Mouse (Mus musculus) neural tube, embryonic 15.5 days (tissue): Measurements from ENCODE around the gene Stambp. TPM values are rescaled to one million over a fixed set of nuclear protein-coding genes. Genes with fewer than 3 reads are reported as not detected.

Source experiments
- ATAC-seq: fragments of 200-750 bp; cut with Nextera tagmentation; 2 replicates; pipeline ENCODE4 v1.8.0; 2017; ENCODE audit warnings: mild to moderate bottlenecking, moderate TSS enrichment, moderate library complexity; ENCODE audit not compliant: low FRiP score
- H3K27ac ChIP-seq: fragments of 300-500 bp; sonication (generic); replicated peaks from 2 replicates; pipeline ENCODE4 v1.5.1; 2015; ENCODE audit warnings: mild to moderate bottlenecking, inconsistent platforms
- H3K27me3 ChIP-seq: fragments of 300-500 bp; sonication (generic); replicated peaks from 2 replicates; pipeline ENCODE4 v1.6.1; 2015; ENCODE audit warnings: inconsistent platforms
- H3K36me3 ChIP-seq: fragments of 300-500 bp; sonication (generic); 2 replicates; pipeline ENCODE4 v1.6.1; 2015; ENCODE audit warnings: inconsistent platforms
- H3K4me1 ChIP-seq: fragments of 300-500 bp; sonication (generic); 2 replicates; pipeline ENCODE4 v1.6.1; 2015; ENCODE audit warnings: inconsistent platforms
- H3K4me2 ChIP-seq: fragments of 300-500 bp; sonication (generic); 2 replicates; pipeline ENCODE4 v1.6.1; 2015; ENCODE audit warnings: inconsistent platforms, mild to moderate bottlenecking, moderate library complexity
- H3K4me3 ChIP-seq: fragments of 300-500 bp; sonication (generic); replicated peaks from 2 replicates; pipeline ENCODE4 v1.5.1; 2015; ENCODE audit warnings: mild to moderate bottlenecking, inconsistent platforms
- H3K9ac ChIP-seq: fragments of 300-500 bp; sonication (generic); replicated peaks from 2 replicates; pipeline ENCODE4 v1.6.1; 2015; ENCODE audit warnings: mild to moderate bottlenecking, inconsistent platforms
- H3K9me3 ChIP-seq: fragments of 300-500 bp; sonication (generic); replicated peaks from 2 replicates; pipeline ENCODE4 v1.6.1; 2016; ENCODE audit warnings: inconsistent platforms
- WGBS: fragments of 180-500 bp; shearing (Covaris S2); methylation state at CpG from one replicate; pipeline ENCODE4 v1.1.7; 2015; ENCODE audit warnings: mixed read lengths; 5-methylcytosine and 5-hydroxymethylcytosine counted together
- polyA plus RNA-seq: library from polyadenylated mRNA; unstranded; fragments of >200 nt; fragmentation: Nextera tagmentation; extraction: Ambion mirVana; gene quantifications from 2 replicates; pipeline ENCODE4 v1.2.1, GENCODE M21; 2015

Gene Stambp
- polyA plus RNA-seq, 1 experiment from 2014 or later = 60.2 TPM

DNA sequence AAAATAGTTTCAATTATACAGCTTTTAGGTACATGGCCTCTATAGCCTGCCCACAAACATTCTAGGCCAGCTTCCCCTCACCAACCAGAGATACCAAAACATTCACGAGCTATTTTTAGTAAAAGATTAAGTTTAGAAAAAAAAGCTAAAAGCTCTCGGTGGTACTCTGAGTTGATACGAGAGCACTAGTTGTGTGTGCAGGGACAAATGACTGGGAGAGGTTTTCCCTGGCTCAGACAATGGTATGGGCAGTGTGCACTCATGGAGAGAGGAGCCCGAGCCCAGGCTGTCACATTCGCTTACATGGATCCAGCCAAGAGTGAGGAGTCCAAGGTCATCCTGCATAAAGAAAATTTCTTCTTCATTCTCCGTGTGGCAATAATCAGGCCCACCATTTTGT, 16.6 kb downstream of the Stambp start:
- no peak overlapping the region for H3K4me2 ChIP-seq
- no peaks in the 10 kb centered on the region for H3K27me3 ChIP-seq
- H3K27ac ChIP-seq = no peak overlapping the region
- peaks cover 82% of the 10 kb centered on the region for H3K36me3 ChIP-seq
- H3K9me3 ChIP-seq = no peaks in the 10 kb centered on the region
- 91% methylated on average over 6 of the region's 6 CpGs for WGBS
- no peak for ATAC-seq
- H3K9ac ChIP-seq = no peak overlapping the region
- no peak overlapping the region for H3K4me3 ChIP-seq
- H3K4me1 ChIP-seq = no peaks in the 10 kb centered on the region

GRCm38 (mm10) chr6:83548346-83548745, 24.2 kb downstream of the Stambp start:
- peaks cover 44% of the 10 kb centered on the region for H3K36me3 ChIP-seq
- no peak for ATAC-seq

DNA sequence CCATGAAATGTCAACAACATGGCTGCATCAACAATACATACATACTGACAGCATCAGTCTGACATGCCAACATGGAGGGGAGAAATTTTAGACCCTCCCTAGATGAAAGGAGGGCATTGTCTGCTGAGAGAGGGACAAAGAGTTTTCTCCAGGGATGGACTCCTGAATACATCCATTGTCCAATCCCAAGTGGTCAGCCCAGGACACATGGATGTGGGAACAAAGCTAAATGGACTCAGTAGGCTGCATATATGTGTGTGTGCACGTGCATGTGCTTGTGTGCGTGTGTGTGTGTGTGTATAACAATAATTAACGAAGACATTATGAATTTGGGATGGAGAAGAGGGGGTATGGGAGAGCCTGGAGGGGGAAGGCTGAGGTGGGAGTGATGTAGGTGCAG, 26.8 kb downstream of the Stambp start:
- H3K36me3 ChIP-seq = peaks cover 41% of the 10 kb centered on the region
- H3K4me3 ChIP-seq = no peak overlapping the region
- H3K27ac ChIP-seq = no peak overlapping the region
- no peaks in the 10 kb centered on the region for H3K27me3 ChIP-seq
- no peaks in the 10 kb centered on the region for H3K9me3 ChIP-seq
- H3K4me1 ChIP-seq = no peaks in the 10 kb centered on the region; the same call in 1 of the 2 replicates
- no peak overlapping the region for H3K4me2 ChIP-seq
- WGBS = 81% methylated on average over 3 of the region's 3 CpGs
- no peak for ATAC-seq
- H3K9ac ChIP-seq = no peak overlapping the region

More at GRCm38 (mm10) chr6:83548346-83548745, 24.2 kb downstream of the Stambp start:
- H3K9me3 ChIP-seq = no peaks in the 10 kb centered on the region
- no peak overlapping the region for H3K27ac ChIP-seq
- no peaks in the 10 kb centered on the region for H3K27me3 ChIP-seq
- H3K4me2 ChIP-seq = no peak overlapping the region
- H3K4me1 ChIP-seq = no peaks in the 10 kb centered on the region
- H3K9ac ChIP-seq = no peak overlapping the region
- no peak overlapping the region for H3K4me3 ChIP-seq
- 27% methylated on average over 5 of the region's 5 CpGs for WGBS

DNA sequence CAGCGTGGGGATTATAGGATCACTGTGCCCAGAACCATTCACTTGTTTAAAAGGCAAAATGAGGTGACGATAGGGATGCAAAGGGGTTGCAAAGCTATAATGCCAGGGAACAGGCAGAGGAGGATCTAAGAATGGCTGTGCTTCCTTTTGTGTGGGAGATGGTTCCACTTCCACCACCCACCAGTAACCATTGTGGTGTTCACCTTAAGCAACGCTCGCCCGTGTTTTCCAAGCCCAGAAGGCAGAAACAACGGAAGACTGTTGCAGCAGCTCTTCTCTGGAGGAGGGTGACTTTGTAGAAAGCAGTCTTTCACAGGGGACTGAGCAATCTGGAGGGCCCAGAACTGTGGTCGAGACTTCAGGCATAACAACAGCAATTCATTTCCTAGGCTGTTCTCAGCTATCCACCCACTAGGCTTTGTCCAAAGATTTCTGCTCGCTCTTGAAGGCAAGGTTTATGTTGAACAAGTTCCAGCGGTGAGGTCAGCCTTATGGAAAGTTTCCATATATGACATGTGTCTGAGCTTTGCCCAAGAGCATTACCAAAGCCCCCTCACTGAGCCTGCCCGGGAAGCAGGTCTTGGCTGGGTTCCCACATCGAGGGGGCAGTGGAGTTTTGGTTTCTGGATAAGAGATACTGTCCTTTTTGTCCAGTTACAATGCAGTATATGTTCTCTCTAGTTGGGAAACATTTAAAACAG, 30.6 kb downstream of the Stambp start:
- H3K9ac ChIP-seq = no peak overlapping the region
- H3K36me3 ChIP-seq = peaks cover 32% of the 10 kb centered on the region
- H3K4me2 ChIP-seq = no peak overlapping the region
- H3K27ac ChIP-seq = no peak overlapping the region
- WGBS = 77% methylated on average over 11 of the region's 11 CpGs
- no peaks in the 10 kb centered on the region for H3K9me3 ChIP-seq
- no peaks in the 10 kb centered on the region for H3K27me3 ChIP-seq
- no peak overlapping the region for H3K4me3 ChIP-seq
- ATAC-seq = no peak
- peaks cover 9% of the 10 kb centered on the region; the same call in 1 of the 2 replicates for H3K4me1 ChIP-seq

- Histone ChIP-seq H3K36me3 (peaks cover 23% of the 10 kb centered on the region), H3K4me1 (peaks cover 9% of the 10 kb centered on the region; the same call in 1 of the 2 replicates), H3K27me3 (no peaks in the 10 kb centered on the region), H3K9me3 (no peaks in the 10 kb centered on the region), H3K4me2 (no peak overlapping the region), H3K27ac (no peak overlapping the region; the same call in 1 of the 2 replicates), H3K4me3 (no peak overlapping the region), H3K9ac (no peak overlapping the region)
- ATAC-seq = no peak
- 35% methylated on average over 4 of the region's 4 CpGs for WGBS
Measured at GRCm38 (mm10) chr6:83540017-83540416, 32.5 kb downstream of the Stambp start.

DNA sequence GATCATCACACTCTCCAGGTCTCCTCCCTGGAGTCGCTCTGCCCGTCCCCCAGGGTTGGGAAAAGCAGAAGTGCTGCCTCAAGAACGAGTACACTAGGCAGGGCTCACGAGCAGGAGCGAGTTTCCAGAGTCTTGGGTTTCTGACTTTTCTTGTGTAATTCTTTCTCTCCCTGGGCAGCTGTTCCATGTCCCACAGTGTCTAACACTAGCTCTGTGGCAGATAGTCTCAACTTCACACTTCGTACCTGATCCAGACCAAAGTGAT, 35.8 kb downstream of the Stambp start:
- no peak overlapping the region for H3K4me3 ChIP-seq
- H3K4me1 ChIP-seq = peaks cover 9% of the 10 kb centered on the region; the same call in 1 of the 2 replicates
- no peaks in the 10 kb centered on the region for H3K27me3 ChIP-seq
- no peaks in the 10 kb centered on the region for H3K9me3 ChIP-seq
- peaks cover 3% of the 10 kb centered on the region; the same call in 1 of the 2 replicates for H3K36me3 ChIP-seq
- 48% methylated on average over 6 of the region's 6 CpGs for WGBS
- ATAC-seq = no peak
- no peak overlapping the region for H3K4me2 ChIP-seq
- H3K27ac ChIP-seq = 0 out of 2 replicates have a peak overlapping the region, but pooled peaks have one; percentile 5
- H3K9ac ChIP-seq = no peak overlapping the region

DNA sequence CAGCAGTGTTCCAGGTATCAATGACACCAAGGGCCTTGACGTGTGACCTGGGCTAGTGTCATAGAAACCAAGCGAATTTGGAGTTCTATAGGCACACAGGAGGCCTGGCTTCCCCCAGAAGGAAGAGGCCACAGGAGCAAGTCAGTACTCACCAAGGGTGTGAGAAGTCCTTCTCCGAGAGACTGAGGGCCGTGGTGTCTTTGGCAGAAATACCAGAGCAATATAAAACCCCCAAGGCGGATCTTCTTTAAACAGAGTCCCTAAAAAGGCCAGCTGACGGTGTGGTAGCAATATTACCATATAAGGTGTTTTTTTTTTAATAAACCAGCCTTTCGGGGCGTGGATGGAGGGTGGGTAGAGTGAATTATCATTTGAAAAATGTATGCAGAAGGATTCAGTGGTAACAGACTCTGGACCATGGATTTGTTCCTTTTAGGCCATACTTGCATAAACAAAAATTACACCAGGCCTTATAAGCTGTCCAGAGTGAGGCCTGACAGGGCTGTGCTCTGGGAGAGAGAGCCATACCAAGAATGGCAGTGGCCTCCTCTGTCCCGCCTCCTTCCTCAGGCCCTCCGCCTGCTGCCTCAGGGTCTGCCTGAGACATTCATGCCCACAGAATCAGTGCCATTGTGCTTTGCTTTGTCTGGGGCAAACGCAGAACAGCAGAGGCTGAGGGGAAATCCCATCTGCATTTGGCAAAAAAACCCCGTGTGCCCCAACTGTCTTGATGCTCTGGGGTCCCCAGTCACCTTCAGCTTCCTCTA, 36.3 kb downstream of the Stambp start, which contains the start of gene Actg2:
TSS of gene Actg2 (minus strand) at position 238 of the 767 bp plus-strand sequence.
- 69% methylated on average over 12 of the region's 12 CpGs for WGBS
- no peak within 1 kb of the TSS for H3K4me3 ChIP-seq
- no peak within 1 kb of the TSS for H3K9ac ChIP-seq
- H3K4me2 ChIP-seq = no peak within 1 kb of the TSS
- 0 out of 2 replicates have a peak within 1 kb of the TSS, but pooled peaks have one; percentile 5 for H3K27ac ChIP-seq
- peaks cover 9% of the 10 kb centered on the region; the same call in 1 of the 2 replicates for H3K4me1 ChIP-seq
- no peaks in the 10 kb centered on the region for H3K27me3 ChIP-seq
- no peaks in the 10 kb centered on the region for H3K36me3 ChIP-seq
- H3K9me3 ChIP-seq = no peaks in the 10 kb centered on the region
- no peak for ATAC-seq

DNA sequence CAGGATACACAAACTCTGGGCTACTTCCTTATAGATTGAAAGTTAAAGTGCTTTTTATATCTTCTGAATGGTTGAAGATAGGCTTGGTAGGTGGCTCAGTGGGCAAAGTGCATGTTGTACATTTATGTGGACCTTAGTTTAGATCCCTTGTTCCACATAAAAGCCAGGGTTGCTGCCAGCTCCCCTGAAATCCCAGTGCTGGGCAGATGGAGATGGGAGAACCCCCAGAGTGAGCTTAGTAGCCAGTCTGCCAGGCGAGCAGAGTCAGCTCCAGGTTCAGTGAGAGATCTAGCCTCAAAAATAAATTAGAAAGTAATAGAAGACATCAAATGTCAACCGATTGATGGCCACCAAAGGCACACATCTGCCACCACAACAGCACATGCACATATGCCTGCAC, 39.9 kb downstream of the Stambp start:
- no peaks in the 10 kb centered on the region for H3K9me3 ChIP-seq
- H3K4me2 ChIP-seq = no peak overlapping the region
- H3K9ac ChIP-seq = no peak overlapping the region
- no peaks in the 10 kb centered on the region for H3K36me3 ChIP-seq
- H3K4me1 ChIP-seq = no peaks in the 10 kb centered on the region
- H3K4me3 ChIP-seq = no peak overlapping the region
- WGBS = 78% methylated on average over 2 of the region's 2 CpGs
- no peak overlapping the region for H3K27ac ChIP-seq
- H3K27me3 ChIP-seq = no peaks in the 10 kb centered on the region
- ATAC-seq = no peak

- no peaks in the 10 kb centered on the region for H3K4me1 ChIP-seq
- no peaks in the 10 kb centered on the region for H3K9me3 ChIP-seq
- 73% methylated on average over 6 of the region's 6 CpGs for WGBS
- no peak overlapping the region for H3K9ac ChIP-seq
- no peaks in the 10 kb centered on the region for H3K27me3 ChIP-seq
- H3K36me3 ChIP-seq = no peaks in the 10 kb centered on the region
- H3K4me3 ChIP-seq = no peak overlapping the region
- no peak for ATAC-seq
- H3K27ac ChIP-seq = no peak overlapping the region
- H3K4me2 ChIP-seq = no peak overlapping the region
Measured at GRCm38 (mm10) chr6:83523194-83523593, 49.3 kb downstream of the Stambp start.

DNA sequence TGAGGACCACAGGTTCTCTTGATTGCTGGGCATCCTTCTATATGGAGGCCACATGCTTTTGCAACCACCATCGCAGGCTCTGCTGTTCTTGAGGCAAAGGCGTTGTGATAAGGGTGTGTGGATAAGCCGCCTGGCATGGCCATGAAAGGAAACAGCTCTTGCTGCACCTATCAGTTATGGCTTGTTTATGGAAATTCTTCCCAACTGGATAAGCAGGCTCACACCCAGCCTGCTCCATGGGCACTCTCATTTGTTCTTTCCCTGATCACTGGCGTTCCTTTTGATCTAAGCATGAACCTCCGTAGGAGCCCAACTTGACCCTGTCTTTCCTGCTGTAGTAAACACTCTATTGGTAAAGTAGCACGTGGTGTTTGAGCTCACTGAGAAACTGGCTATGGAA, 50.7 kb downstream of the Stambp start:
- Histone ChIP-seq H3K27ac (no peak overlapping the region), H3K4me1 (no peaks in the 10 kb centered on the region), H3K9me3 (no peaks in the 10 kb centered on the region), H3K4me2 (no peak overlapping the region), H3K36me3 (no peaks in the 10 kb centered on the region), H3K4me3 (no peak overlapping the region), H3K9ac (no peak overlapping the region), H3K27me3 (no peaks in the 10 kb centered on the region)
- WGBS = 76% methylated on average over 6 of the region's 6 CpGs
- no peak for ATAC-seq

- Histone ChIP-seq H3K27me3 (no peaks in the 10 kb centered on the region), H3K4me1 (no peaks in the 10 kb centered on the region), H3K9ac (no peak overlapping the region), H3K4me2 (no peak overlapping the region), H3K36me3 (no peaks in the 10 kb centered on the region), H3K9me3 (no peaks in the 10 kb centered on the region), H3K4me3 (no peak overlapping the region), H3K27ac (no peak overlapping the region)
- ATAC-seq = no peak
- WGBS = 88% methylated on average over 3 of the region's 3 CpGs
Measured at GRCm38 (mm10) chr6:83518637-83519036, 53.9 kb downstream of the Stambp start.

DNA sequence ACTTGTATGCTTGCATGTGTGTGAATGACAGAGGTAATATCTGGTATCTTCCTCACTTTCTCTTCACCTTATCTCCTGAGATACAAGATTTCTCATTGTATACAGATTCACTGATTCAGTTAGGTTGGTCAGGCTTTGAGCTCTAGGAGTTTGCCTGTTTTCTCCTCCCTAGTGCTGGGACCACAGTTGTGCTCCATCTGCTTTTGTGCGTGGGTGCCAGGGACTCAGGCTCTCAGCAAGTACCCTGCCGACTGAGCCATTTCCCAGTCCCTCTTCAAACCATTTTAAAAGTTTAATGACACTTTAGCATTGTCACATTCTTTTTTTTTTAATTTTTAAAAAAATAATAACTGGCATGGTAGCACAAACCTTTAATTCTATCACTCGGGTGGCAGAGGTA, 57.4 kb downstream of the Stambp start:
- no peak for ATAC-seq
- Histone ChIP-seq H3K36me3 (no peaks in the 10 kb centered on the region), H3K4me3 (no peak overlapping the region), H3K4me2 (no peak overlapping the region), H3K27me3 (no peaks in the 10 kb centered on the region), H3K27ac (no peak overlapping the region), H3K9ac (no peak overlapping the region), H3K9me3 (no peaks in the 10 kb centered on the region), H3K4me1 (no peaks in the 10 kb centered on the region)
- 82% methylated on average over 3 of the region's 3 CpGs for WGBS
